Mouse (Mus musculus) forebrain, embryonic 13.5 days (tissue): Measurements from ENCODE around the gene Abcc12. TPM values are rescaled to one million over a fixed set of nuclear protein-coding genes. Genes with fewer than 3 reads are reported as not detected.

ENCODE experiments used
- ATAC-seq: fragments of 200-750 bp; cut with Nextera tagmentation; 2 replicates; pipeline ENCODE4 v1.8.0; 2017
- H3K27ac ChIP-seq: fragments of 300-500 bp; sonication (generic); 2 replicates; pipeline ENCODE4 v1.5.1; 2015; ENCODE audit warnings: inconsistent platforms, mild to moderate bottlenecking, moderate library complexity
- H3K27me3 ChIP-seq: fragments of 300-500 bp; sonication (generic); 2 replicates; pipeline ENCODE4 v1.6.1; 2015; ENCODE audit warnings: mild to moderate bottlenecking, inconsistent platforms
- H3K36me3 ChIP-seq: fragments of 300-500 bp; sonication (generic); 2 replicates; pipeline ENCODE4 v1.6.1; 2015; ENCODE audit warnings: mild to moderate bottlenecking, inconsistent platforms; ENCODE audit not compliant: poor library complexity, severe bottlenecking
- H3K4me1 ChIP-seq: fragments of 300-500 bp; sonication (generic); 2 replicates; pipeline ENCODE4 v1.6.1; 2015; ENCODE audit warnings: inconsistent platforms
- H3K4me2 ChIP-seq: fragments of 300-500 bp; sonication (generic); 2 replicates; pipeline ENCODE4 v1.6.1; 2015; ENCODE audit warnings: inconsistent platforms, mild to moderate bottlenecking, moderate library complexity
- H3K4me3 ChIP-seq: fragments of 300-500 bp; sonication (generic); 2 replicates; pipeline ENCODE4 v1.5.1; 2015; ENCODE audit warnings: mild to moderate bottlenecking, inconsistent platforms
- H3K9ac ChIP-seq: fragments of 300-500 bp; sonication (generic); 2 replicates; pipeline ENCODE4 v1.6.1; 2015; ENCODE audit warnings: mild to moderate bottlenecking, inconsistent platforms
- H3K9me3 ChIP-seq: fragments of 300-500 bp; sonication (generic); replicated peaks from 2 replicates; pipeline ENCODE4 v1.6.1; 2016; ENCODE audit warnings: inconsistent platforms
- WGBS: fragments of 180-500 bp; shearing (Covaris S2); methylation state at CpG from one replicate; pipeline ENCODE4 v1.1.7; 2015; 5-methylcytosine and 5-hydroxymethylcytosine counted together
- polyA plus RNA-seq: library from polyadenylated mRNA; unstranded; fragments of >200 nt; fragmentation: Nextera tagmentation; extraction: Ambion mirVana; gene quantifications from 2 replicates; pipeline ENCODE4 v1.2.1, GENCODE M21; 2015

Gene Abcc12
- polyA plus RNA-seq, 1 experiment from 2014 or later = 0.15 TPM

GRCm38 (mm10) chr8:86597681-86598080 is 17.2 kb upstream of the Abcc12 start:
- no peaks in the 10 kb centered on the region for H3K4me1 ChIP-seq
- no peak overlapping the region for H3K9ac ChIP-seq
- H3K4me2 ChIP-seq = no peak overlapping the region
- no peak for ATAC-seq
- 93% methylated on average over 7 of the region's 7 CpGs for WGBS
- H3K27ac ChIP-seq = no peak overlapping the region
- no peak overlapping the region for H3K4me3 ChIP-seq
- no peaks in the 10 kb centered on the region for H3K9me3 ChIP-seq
- H3K36me3 ChIP-seq = no peaks in the 10 kb centered on the region
- no peaks in the 10 kb centered on the region for H3K27me3 ChIP-seq

DNA sequence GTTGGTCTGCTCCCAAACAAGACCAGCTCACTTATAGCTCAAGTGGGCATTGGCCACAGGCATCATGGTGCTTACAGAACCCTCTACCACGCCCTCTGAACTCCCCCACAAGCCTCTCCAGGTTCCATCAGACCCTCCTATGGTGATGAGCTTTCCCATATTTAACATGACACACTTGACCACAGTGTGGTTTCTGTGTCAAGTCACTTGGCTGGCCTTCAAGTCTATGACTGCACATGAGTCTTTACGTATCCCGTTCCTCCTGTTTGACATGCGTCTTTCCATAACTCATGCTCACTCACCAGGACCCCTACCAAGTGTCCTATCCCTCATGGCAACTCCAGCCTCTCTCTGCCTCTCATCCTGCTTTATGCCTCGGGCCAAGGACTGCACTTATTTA is 15.2 kb upstream of the Abcc12 start:
- Histone ChIP-seq H3K27me3 (no peaks in the 10 kb centered on the region), H3K9ac (no peak overlapping the region), H3K4me2 (no peak overlapping the region), H3K36me3 (no peaks in the 10 kb centered on the region), H3K9me3 (no peaks in the 10 kb centered on the region), H3K27ac (no peak overlapping the region), H3K4me1 (no peaks in the 10 kb centered on the region), H3K4me3 (no peak overlapping the region)
- ATAC-seq = no peak
- WGBS = 85% methylated on average over 5 of the region's 5 CpGs

- Histone ChIP-seq H3K4me3 (no peak overlapping the region), H3K36me3 (no peaks in the 10 kb centered on the region), H3K27me3 (no peaks in the 10 kb centered on the region), H3K9me3 (no peaks in the 10 kb centered on the region), H3K27ac (no peak overlapping the region), H3K9ac (no peak overlapping the region), H3K4me1 (no peaks in the 10 kb centered on the region), H3K4me2 (no peak overlapping the region)
- no peak for ATAC-seq
- 72% methylated on average over 3 of the region's 3 CpGs for WGBS
Measured at GRCm38 (mm10) chr8:86594159-86594796, 13.8 kb upstream of the Abcc12 start.

GRCm38 (mm10) chr8:86593099-86593498 is 12.6 kb upstream of the Abcc12 start:
- no peak overlapping the region for H3K27ac ChIP-seq
- no peak overlapping the region for H3K4me3 ChIP-seq
- H3K36me3 ChIP-seq = no peaks in the 10 kb centered on the region
- no peaks in the 10 kb centered on the region for H3K9me3 ChIP-seq
- no peaks in the 10 kb centered on the region for H3K27me3 ChIP-seq
- 71% methylated on average over 10 of the region's 10 CpGs for WGBS
- H3K4me2 ChIP-seq = no peak overlapping the region
- H3K4me1 ChIP-seq = no peaks in the 10 kb centered on the region
- ATAC-seq = no peak
- H3K9ac ChIP-seq = no peak overlapping the region

GRCm38 (mm10) chr8:86588338-86588737 is 7.9 kb upstream of the Abcc12 start:
- Histone ChIP-seq H3K27ac (no peak overlapping the region), H3K4me1 (no peaks in the 10 kb centered on the region; the same call in 1 of the 2 replicates), H3K4me2 (no peak overlapping the region), H3K9ac (no peak overlapping the region), H3K4me3 (no peak overlapping the region), H3K36me3 (no peaks in the 10 kb centered on the region), H3K27me3 (no peaks in the 10 kb centered on the region), H3K9me3 (no peaks in the 10 kb centered on the region)
- no peak for ATAC-seq
- 92% methylated on average over 5 of the region's 5 CpGs for WGBS

DNA sequence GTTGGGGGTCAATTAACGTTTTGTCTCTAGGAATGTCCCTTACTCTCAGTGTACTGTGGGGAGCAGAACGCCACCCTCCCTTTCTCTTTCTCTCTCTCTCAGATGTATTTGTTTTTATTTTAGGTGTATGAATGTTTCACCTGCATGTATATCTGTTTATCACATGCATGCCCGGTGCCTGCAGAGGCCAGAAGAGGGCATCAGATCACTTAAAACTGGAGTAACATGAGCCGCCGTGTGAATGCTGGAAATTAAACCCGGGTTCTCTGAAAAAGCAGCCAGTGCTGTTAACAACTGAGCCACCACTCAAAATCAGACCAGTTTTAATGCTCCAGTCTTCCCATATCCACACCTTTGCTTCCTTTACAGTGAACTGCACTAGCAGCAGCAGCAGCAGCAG is 6.2 kb upstream of the Abcc12 start:
- no peak for ATAC-seq
- 45% methylated on average over 6 of the region's 6 CpGs for WGBS
- H3K27ac ChIP-seq = no peak overlapping the region
- H3K36me3 ChIP-seq = no peaks in the 10 kb centered on the region
- no peaks in the 10 kb centered on the region for H3K27me3 ChIP-seq
- H3K4me1 ChIP-seq = no peaks in the 10 kb centered on the region; the same call in 1 of the 2 replicates
- no peak overlapping the region for H3K9ac ChIP-seq
- no peaks in the 10 kb centered on the region for H3K9me3 ChIP-seq
- no peak overlapping the region for H3K4me2 ChIP-seq
- no peak overlapping the region for H3K4me3 ChIP-seq

DNA sequence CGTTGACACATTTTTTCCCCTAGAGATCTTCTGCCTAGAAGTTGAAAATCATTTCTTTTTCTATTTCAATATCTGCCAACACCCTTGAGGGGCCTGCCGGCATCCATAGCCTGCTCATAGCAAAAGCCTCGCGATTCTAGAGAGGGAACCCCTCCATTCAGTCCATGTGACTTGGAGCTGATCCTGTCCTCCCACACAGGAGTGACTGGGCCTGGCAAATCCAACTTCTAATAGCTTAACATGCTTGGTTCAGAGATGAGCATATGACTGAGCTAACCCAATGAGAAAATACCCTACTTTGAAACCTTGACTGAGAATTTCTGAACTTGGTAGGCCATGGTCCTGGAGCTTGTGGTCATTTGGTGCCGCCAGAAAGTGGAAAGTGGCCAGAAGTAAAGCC is 5.6 kb upstream of the Abcc12 start:
- Histone ChIP-seq H3K27me3 (no peaks in the 10 kb centered on the region), H3K4me1 (no peaks in the 10 kb centered on the region; the same call in 1 of the 2 replicates), H3K9me3 (no peaks in the 10 kb centered on the region), H3K4me2 (no peak overlapping the region; the same call in 1 of the 2 replicates), H3K27ac (no peak overlapping the region), H3K36me3 (no peaks in the 10 kb centered on the region), H3K4me3 (no peak overlapping the region), H3K9ac (no peak overlapping the region)
- WGBS = 45% methylated on average over 5 of the region's 5 CpGs
- no peak for ATAC-seq

DNA sequence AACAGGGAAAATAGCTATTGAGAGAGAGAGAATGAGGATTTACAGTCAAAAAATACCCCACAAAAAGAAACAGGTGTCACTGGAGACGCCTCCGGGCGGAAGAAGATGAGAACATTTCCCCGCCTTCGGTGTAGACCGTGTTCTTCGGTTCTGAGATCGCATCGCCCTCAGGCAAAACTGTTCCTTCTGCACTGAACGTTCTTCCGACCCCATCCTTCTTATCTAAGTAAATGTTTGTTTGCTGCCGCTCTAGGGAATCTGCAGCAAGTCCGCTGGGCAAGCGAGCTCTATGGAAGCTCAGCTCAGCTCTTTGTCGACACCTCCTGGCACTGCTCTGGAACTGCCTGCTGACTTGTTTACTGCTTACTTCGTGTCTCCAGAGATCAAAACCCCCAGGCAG is 5.0 kb upstream of the Abcc12 start:
- peak overlapping the region; percentile 45 for H3K4me3 ChIP-seq
- WGBS = 2% methylated on average over 16 of the region's 16 CpGs
- 0 out of 2 replicates have a peak overlapping the region, but pooled peaks have one; percentile 40 for H3K27ac ChIP-seq
- no peaks in the 10 kb centered on the region for H3K36me3 ChIP-seq
- H3K4me1 ChIP-seq = no peaks in the 10 kb centered on the region; the same call in 1 of the 2 replicates
- ATAC-seq = peak; percentile 91
- H3K4me2 ChIP-seq = peak overlapping the region; percentile 68
- no peaks in the 10 kb centered on the region for H3K9me3 ChIP-seq
- H3K27me3 ChIP-seq = no peaks in the 10 kb centered on the region
- H3K9ac ChIP-seq = peak overlapping the region; percentile 60

GRCm38 (mm10) chr8:86585118-86585517 is 4.6 kb upstream of the Abcc12 start:
- no peaks in the 10 kb centered on the region for H3K36me3 ChIP-seq
- peak overlapping the region; percentile 45 for H3K4me3 ChIP-seq
- H3K9me3 ChIP-seq = no peaks in the 10 kb centered on the region
- peak overlapping the region; percentile 60 for H3K9ac ChIP-seq
- peak overlapping the region; percentile 68 for H3K4me2 ChIP-seq
- H3K27ac ChIP-seq = no peak overlapping the region
- no peaks in the 10 kb centered on the region for H3K27me3 ChIP-seq
- no peaks in the 10 kb centered on the region; the same call in 1 of the 2 replicates for H3K4me1 ChIP-seq
- 6% methylated on average over 11 of the region's 11 CpGs for WGBS
- ATAC-seq = peak; percentile 83

GRCm38 (mm10) chr8:86581921-86582331 is 1.4 kb upstream of the Abcc12 start:
- Histone ChIP-seq H3K9me3 (no peaks in the 10 kb centered on the region), H3K36me3 (no peaks in the 10 kb centered on the region), H3K27ac (no peak overlapping the region), H3K4me3 (no peak overlapping the region), H3K4me2 (no peak overlapping the region), H3K27me3 (no peaks in the 10 kb centered on the region), H3K9ac (no peak overlapping the region), H3K4me1 (no peaks in the 10 kb centered on the region; the same call in 1 of the 2 replicates)
- WGBS = 81% methylated on average over 4 of the region's 4 CpGs
- no peak for ATAC-seq

DNA sequence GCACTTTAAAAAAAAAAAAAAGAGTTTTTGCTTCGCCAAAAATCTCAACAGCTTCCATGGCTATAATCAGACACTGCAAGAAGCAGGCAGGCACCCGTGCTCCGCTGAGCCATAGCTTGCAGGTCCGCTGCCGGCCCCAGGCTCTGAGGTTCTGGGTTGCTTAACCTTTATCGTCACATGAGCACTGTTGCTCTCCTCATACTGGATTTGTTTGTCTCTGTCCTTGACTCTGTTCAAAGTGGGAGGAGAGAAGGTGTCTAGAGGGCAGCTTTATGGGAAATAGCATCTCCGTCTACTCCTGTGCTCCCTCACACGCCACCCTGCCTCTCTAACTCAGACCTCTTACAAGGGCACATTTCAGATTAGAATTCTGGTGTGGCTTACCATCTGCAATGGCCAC is 1.8 kb downstream of the Abcc12 start:
- Histone ChIP-seq H3K9ac (no peak overlapping the region), H3K36me3 (no peaks in the 10 kb centered on the region), H3K9me3 (no peaks in the 10 kb centered on the region), H3K4me1 (no peaks in the 10 kb centered on the region), H3K4me2 (no peak overlapping the region), H3K4me3 (no peak overlapping the region), H3K27me3 (no peaks in the 10 kb centered on the region), H3K27ac (no peak overlapping the region)
- 88% methylated on average over 8 of the region's 8 CpGs for WGBS
- no peak for ATAC-seq

DNA sequence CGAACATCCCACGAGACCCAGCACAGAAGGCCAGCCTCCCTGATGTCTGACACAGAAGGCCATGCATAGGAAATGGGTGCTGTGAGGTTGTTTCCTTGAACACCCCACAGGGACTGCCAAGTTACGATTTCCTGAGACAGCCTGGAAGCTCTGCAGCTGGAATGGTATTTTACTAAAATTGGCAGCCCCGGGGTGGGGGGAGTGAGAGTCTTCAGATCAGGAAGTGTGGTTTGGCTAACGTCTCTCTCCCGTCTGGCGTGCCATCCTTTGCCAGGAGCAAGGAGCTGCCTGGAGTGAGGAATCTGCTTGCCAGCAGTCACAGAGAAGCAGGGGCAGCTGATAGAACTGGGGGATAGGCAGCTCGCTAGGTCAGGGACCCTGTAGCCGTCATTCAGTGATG is 2.4 kb downstream of the Abcc12 start:
- no peaks in the 10 kb centered on the region for H3K36me3 ChIP-seq
- H3K4me1 ChIP-seq = no peaks in the 10 kb centered on the region
- 67% methylated on average over 9 of the region's 9 CpGs for WGBS
- no peak overlapping the region for H3K4me2 ChIP-seq
- H3K4me3 ChIP-seq = no peak overlapping the region
- H3K9me3 ChIP-seq = no peaks in the 10 kb centered on the region
- H3K9ac ChIP-seq = no peak overlapping the region
- ATAC-seq = peak; percentile 82
- no peak overlapping the region for H3K27ac ChIP-seq
- no peaks in the 10 kb centered on the region for H3K27me3 ChIP-seq

- no peak for ATAC-seq
- Histone ChIP-seq H3K27ac (no peak overlapping the region), H3K36me3 (no peaks in the 10 kb centered on the region), H3K4me2 (no peak overlapping the region), H3K9me3 (no peaks in the 10 kb centered on the region), H3K4me1 (no peaks in the 10 kb centered on the region), H3K27me3 (no peaks in the 10 kb centered on the region), H3K4me3 (no peak overlapping the region), H3K9ac (no peak overlapping the region)
- WGBS = 75% methylated on average over 8 of the region's 8 CpGs
Measured at GRCm38 (mm10) chr8:86577547-86577946, 2.9 kb downstream of the Abcc12 start.
